Mouse (Mus musculus): ENCODE measurements around the gene Mfsd4b5. TPM values are rescaled to one million over a fixed set of nuclear protein-coding genes. Genes with fewer than 3 reads are reported as not detected.
A peak's percentile ranks its signal among the peaks of the same experiment; 100 is the strongest.

Mfsd4b5 gene
- polyA plus RNA-seq (2012; ENCODE audit: insufficient read depth, low replicate concordance) = 0.79 TPM in 1 of 2 replicates, not detected in the other

GRCm38 (mm10) chr10:39986466-39986865, at the start of gene Mfsd4b5:
Gene Mfsd4b5, minus strand, starts transcription at chr10:39986646.
- H3K27me3 ChIP-seq (replicated peaks) = peaks cover 3% of the 10 kb centered on the region
- TF ChIP-seq FLI1 (IDR thresholded peaks at IDR 0.05; ENCODE audit: low read length) = no peak
- no peak for TF ChIP-seq GATA1 (IDR thresholded peaks at IDR 0.05; ENCODE audit: borderline replicate concordance, low read length)
- H3K4me3 ChIP-seq (replicated peaks) = no peak within 1 kb of the TSS

GRCm38 (mm10) chr10:40034956-40035355, 48.5 kb upstream of the Mfsd4b5 start:
- Histone ChIP-seq H3K36me3 (replicated peaks; ENCODE audit: low read length) (peaks cover 69% of the 10 kb centered on the region), H3K4me1 (no peaks in the 10 kb centered on the region)

More at GRCm38 (mm10) chr10:39986466-39986865, at the start of gene Mfsd4b5:
- Histone ChIP-seq H3K9me3 (peaks cover 17% of the 10 kb centered on the region), H3K4me1 (peaks cover 5% of the 10 kb centered on the region; the same call in 1 of the 2 replicates), H3K36me3 (replicated peaks; ENCODE audit: low read length) (no peaks in the 10 kb centered on the region)

GRCm38 (mm10) chr10:40032897-40033296, 46.5 kb upstream of the Mfsd4b5 start:
- Histone ChIP-seq H3K9me3 (no peaks in the 10 kb centered on the region), H3K27me3 (replicated peaks) (peaks cover 7% of the 10 kb centered on the region), H3K4me3 (replicated peaks) (no peak overlapping the region), H3K36me3 (replicated peaks; ENCODE audit: low read length) (peaks cover 51% of the 10 kb centered on the region), H3K4me1 (no peaks in the 10 kb centered on the region)
- TF ChIP-seq GATA1 (IDR thresholded peaks at IDR 0.05; ENCODE audit: borderline replicate concordance, low read length) (no peak), FLI1 (IDR thresholded peaks at IDR 0.05; ENCODE audit: low read length) (no peak)

More at GRCm38 (mm10) chr10:40034956-40035355, 48.5 kb upstream of the Mfsd4b5 start:
- TF ChIP-seq FLI1 (IDR thresholded peaks at IDR 0.05; ENCODE audit: low read length) = no peak
- no peak for TF ChIP-seq GATA1 (IDR thresholded peaks at IDR 0.05; ENCODE audit: borderline replicate concordance, low read length)
- Histone ChIP-seq H3K4me3 (replicated peaks) (no peak overlapping the region), H3K27me3 (replicated peaks) (peaks cover 2% of the 10 kb centered on the region), H3K9me3 (no peaks in the 10 kb centered on the region)

- Histone ChIP-seq H3K4me1 (no peaks in the 10 kb centered on the region), H3K27me3 (replicated peaks) (peaks cover 9% of the 10 kb centered on the region), H3K9me3 (peaks cover 8% of the 10 kb centered on the region), H3K4me3 (replicated peaks) (no peak overlapping the region), H3K36me3 (replicated peaks; ENCODE audit: low read length) (peaks cover 31% of the 10 kb centered on the region)
- no peak for TF ChIP-seq FLI1 (IDR thresholded peaks at IDR 0.05; ENCODE audit: low read length)
- TF ChIP-seq GATA1 (IDR thresholded peaks at IDR 0.05; ENCODE audit: borderline replicate concordance, low read length) = no peak
Observed at GRCm38 (mm10) chr10:40030716-40031115, 44.3 kb upstream of the Mfsd4b5 start.

- Histone ChIP-seq H3K4me1 (peaks cover 9% of the 10 kb centered on the region), H3K36me3 (replicated peaks; ENCODE audit: low read length) (peaks cover 20% of the 10 kb centered on the region), H3K9me3 (peaks cover 8% of the 10 kb centered on the region), H3K27me3 (replicated peaks) (peaks cover 20% of the 10 kb centered on the region), H3K4me3 (replicated peaks) (no peak overlapping the region)
- TF ChIP-seq FLI1 (IDR thresholded peaks at IDR 0.05; ENCODE audit: low read length) (no peak), GATA1 (IDR thresholded peaks at IDR 0.05; ENCODE audit: borderline replicate concordance, low read length) (no peak)
Observed at GRCm38 (mm10) chr10:40029610-40030009, 43.2 kb upstream of the Mfsd4b5 start.

- Histone ChIP-seq H3K4me1 (peaks cover 11% of the 10 kb centered on the region), H3K9me3 (peaks cover 8% of the 10 kb centered on the region), H3K4me3 (replicated peaks) (no peak overlapping the region), H3K36me3 (replicated peaks; ENCODE audit: low read length) (peaks cover 8% of the 10 kb centered on the region), H3K27me3 (replicated peaks) (peaks cover 34% of the 10 kb centered on the region)
- TF ChIP-seq GATA1 (IDR thresholded peaks at IDR 0.05; ENCODE audit: borderline replicate concordance, low read length) (no peak), FLI1 (IDR thresholded peaks at IDR 0.05; ENCODE audit: low read length) (no peak)
Observed at GRCm38 (mm10) chr10:40028091-40028490, 41.6 kb upstream of the Mfsd4b5 start.

GRCm38 (mm10) chr10:40026546-40026945, 40.1 kb upstream of the Mfsd4b5 start:
- H3K27me3 ChIP-seq (replicated peaks) = peaks cover 42% of the 10 kb centered on the region
- H3K36me3 ChIP-seq (replicated peaks; ENCODE audit: low read length) = no peaks in the 10 kb centered on the region
- no peak overlapping the region for H3K4me3 ChIP-seq (replicated peaks)
- TF ChIP-seq GATA1 (IDR thresholded peaks at IDR 0.05; ENCODE audit: borderline replicate concordance, low read length) = no peak
- no peak for TF ChIP-seq FLI1 (IDR thresholded peaks at IDR 0.05; ENCODE audit: low read length)
- H3K4me1 ChIP-seq = peaks cover 11% of the 10 kb centered on the region
- peaks cover 8% of the 10 kb centered on the region for H3K9me3 ChIP-seq

- H3K27me3 ChIP-seq (replicated peaks) = peaks cover 49% of the 10 kb centered on the region
- H3K9me3 ChIP-seq = peaks cover 8% of the 10 kb centered on the region
- H3K4me1 ChIP-seq = peaks cover 11% of the 10 kb centered on the region
- peak overlapping the region; percentile 90 for H3K4me3 ChIP-seq (replicated peaks)
- TF ChIP-seq GATA1 (IDR thresholded peaks at IDR 0.05; ENCODE audit: borderline replicate concordance, low read length) = no peak
- no peak for TF ChIP-seq FLI1 (IDR thresholded peaks at IDR 0.05; ENCODE audit: low read length)
- no peaks in the 10 kb centered on the region for H3K36me3 ChIP-seq (replicated peaks; ENCODE audit: low read length)
Observed at GRCm38 (mm10) chr10:40025560-40025959, 39.1 kb upstream of the Mfsd4b5 start.

- Histone ChIP-seq H3K9me3 (peaks cover 8% of the 10 kb centered on the region), H3K36me3 (replicated peaks; ENCODE audit: low read length) (no peaks in the 10 kb centered on the region), H3K4me1 (peaks cover 11% of the 10 kb centered on the region), H3K4me3 (replicated peaks) (peak within 1 kb of the TSS; percentile 90), H3K27me3 (replicated peaks) (peaks cover 55% of the 10 kb centered on the region)
- TF ChIP-seq GATA1 (IDR thresholded peaks at IDR 0.05; ENCODE audit: borderline replicate concordance, low read length) (no peak), FLI1 (IDR thresholded peaks at IDR 0.05; ENCODE audit: low read length) (no peak)
Observed at GRCm38 (mm10) chr10:40024554-40025428, 38.3 kb upstream of the Mfsd4b5 start, which contains the start of gene Mfsd4b1. Gene Mfsd4b1, minus strand, starts transcription at chr10:40025268.

GRCm38 (mm10) chr10:40020401-40020800, 34.0 kb upstream of the Mfsd4b5 start:
- TF ChIP-seq FLI1 (IDR thresholded peaks at IDR 0.05; ENCODE audit: low read length) (no peak), GATA1 (IDR thresholded peaks at IDR 0.05; ENCODE audit: borderline replicate concordance, low read length) (no peak)
- Histone ChIP-seq H3K36me3 (replicated peaks; ENCODE audit: low read length) (no peaks in the 10 kb centered on the region), H3K27me3 (replicated peaks) (peaks cover 51% of the 10 kb centered on the region), H3K9me3 (no peaks in the 10 kb centered on the region; the same call in none of the 2 replicates), H3K4me3 (replicated peaks) (no peak overlapping the region), H3K4me1 (peaks cover 12% of the 10 kb centered on the region)

Data from megakaryocyte, embryonic 14.5 days (primary cell).